Mouse (Mus musculus) myocyte (in vitro differentiated cells): ENCODE results near the gene Ap5z1. TPM values are rescaled to one million over a fixed set of nuclear protein-coding genes. Genes with fewer than 3 reads are reported as not detected.

Experiments used
- H3K27me3 ChIP-seq: one replicate; pipeline ENCODE4 v1.6.1; 2011; ENCODE audit not compliant: control insufficient read depth, insufficient read depth, insufficient read length
- H3K36me3 ChIP-seq: one replicate; pipeline ENCODE4 v1.6.1; 2011; ENCODE audit not compliant: control insufficient read depth, insufficient read depth
- H3K4me2 ChIP-seq: one replicate; pipeline ENCODE4 v1.6.1; 2011; ENCODE audit warnings: low read depth, control low read depth
- H3K4me3 ChIP-seq: one replicate; pipeline ENCODE4 v1.5.1; 2011; ENCODE audit warnings: mild to moderate bottlenecking, control low read depth, moderate library complexity
- H3K79me2 ChIP-seq: one replicate; pipeline ENCODE4 v1.6.1; 2011; ENCODE audit not compliant: control insufficient read depth, insufficient read depth
- H3ac ChIP-seq: one replicate; pipeline ENCODE4 v1.6.1; 2011; ENCODE audit not compliant: control insufficient read depth, insufficient read length
- CEBPB ChIP-seq: IDR thresholded peaks from 2 replicates; pipeline ENCODE4 v1.6.1; 2011; ENCODE audit warnings: mild to moderate bottlenecking, moderate library complexity; ENCODE audit not compliant: poor library complexity, insufficient read depth, severe bottlenecking
- E2F4 ChIP-seq: IDR thresholded peaks from one replicate; pipeline ENCODE4 v1.6.1; 2011; ENCODE audit warnings: mild to moderate bottlenecking, control low read depth, moderate library complexity; ENCODE audit not compliant: insufficient read depth
- MAX ChIP-seq: IDR thresholded peaks from one replicate; pipeline ENCODE4 v1.6.1; 2011; ENCODE audit warnings: low read depth, mild to moderate bottlenecking, control low read depth
- MYOD1 ChIP-seq, 3 experiments: IDR thresholded peaks; one replicate each; pipeline ENCODE4 v1.6.1; 2011; ENCODE audit warnings: control low read depth in 2 of 3, low read depth in 2 of 3, mild to moderate bottlenecking in 2 of 3, moderate library complexity in 1 of 3; ENCODE audit not compliant: insufficient read length in 2 of 3, control insufficient read depth in 1 of 3
- MYOG ChIP-seq, 3 experiments: IDR thresholded peaks; one replicate each; pipeline ENCODE4 v1.6.1; 2011; ENCODE audit warnings: control low read depth in 2 of 3, low read depth in 2 of 3, mild to moderate bottlenecking in 2 of 3; ENCODE audit not compliant: insufficient read length in 2 of 3, control insufficient read depth in 1 of 3, insufficient read depth in 1 of 3
- POLR2A ChIP-seq: IDR thresholded peaks from one replicate; pipeline ENCODE4 v1.6.1; 2011; ENCODE audit warnings: low read depth, mild to moderate bottlenecking, control low read depth, moderate library complexity; ENCODE audit not compliant: insufficient read length
- POLR2AphosphoS2 ChIP-seq: IDR thresholded peaks from one replicate; pipeline ENCODE4 v1.6.1; 2011; ENCODE audit warnings: low read depth, control low read depth; ENCODE audit not compliant: insufficient read length
- REST ChIP-seq: IDR thresholded peaks from one replicate; pipeline ENCODE4 v1.6.1; 2011; ENCODE audit warnings: mild to moderate bottlenecking, control low read depth, moderate library complexity; ENCODE audit not compliant: insufficient read depth, insufficient read length
- SRF ChIP-seq: IDR thresholded peaks from one replicate; pipeline ENCODE4 v1.6.1; 2011; ENCODE audit warnings: low read depth; ENCODE audit not compliant: control insufficient read depth, insufficient read length
- TCF12 ChIP-seq: IDR thresholded peaks from one replicate; pipeline ENCODE4 v1.6.1; 2011; ENCODE audit warnings: mild to moderate bottlenecking, control low read depth; ENCODE audit not compliant: poor library complexity, insufficient read depth, severe bottlenecking
- TCF3 ChIP-seq: IDR thresholded peaks from one replicate; pipeline ENCODE4 v1.6.1; 2011; ENCODE audit warnings: low read depth, control low read depth; ENCODE audit not compliant: insufficient read length
- USF1 ChIP-seq: IDR thresholded peaks from one replicate; pipeline ENCODE4 v1.6.1; 2011; ENCODE audit warnings: low read depth, mild to moderate bottlenecking, control low read depth, moderate library complexity
- polyA plus RNA-seq: library from polyadenylated mRNA; unstranded; fragments of >200 nt; fragmentation: generic; extraction: Trizol; gene quantifications from one replicate; pipeline ENCODE4 v1.2.1, GENCODE M21; 2012; ENCODE audit warnings: missing spikeins

The Ap5z1 gene
- polyA plus RNA-seq, 1 experiment = 9.8 TPM

- Histone ChIP-seq H3ac (no peak overlapping the region), H3K4me3 (no peak overlapping the region), H3K4me2 (no peak overlapping the region), H3K36me3 (no peaks in the 10 kb centered on the region), H3K79me2 (peaks cover 14% of the 10 kb centered on the region), H3K27me3 (no peaks in the 10 kb centered on the region)
- TF ChIP-seq POLR2AphosphoS2 (no peak), TCF3 (no peak), POLR2A (no peak), MYOD1 (IDR thresholded peaks at IDR 0.05; ENCODE audit: control insufficient read depth in 1 of 3, insufficient read length in 2 of 3, low read depth in 2 of 3) (no peak), E2F4 (no peak), REST (no peak), MAX (no peak), USF1 (no peak), CEBPB (no peak), TCF12 (no peak), MYOG (IDR thresholded peaks at IDR 0.05; ENCODE audit: control insufficient read depth in 1 of 3, insufficient read depth in 1 of 3, insufficient read length in 2 of 3, low read depth in 2 of 3) (no peak), SRF (no peak)
Observed at GRCm38 (mm10) chr5:142423701-142424100, 40.0 kb upstream of the Ap5z1 start.

GRCm38 (mm10) chr5:142424627-142425349, 39.0 kb upstream of the Ap5z1 start:
- Histone ChIP-seq H3K4me3 (no peak overlapping the region), H3ac (no peak overlapping the region), H3K27me3 (no peaks in the 10 kb centered on the region), H3K79me2 (peaks cover 19% of the 10 kb centered on the region), H3K4me2 (peak overlapping the region; percentile 48), H3K36me3 (no peaks in the 10 kb centered on the region)
- no peak for TF ChIP-seq REST
- peak; percentile 27 for TF ChIP-seq SRF
- no peak for TF ChIP-seq CEBPB

GRCm38 (mm10) chr5:142426476-142426875, 37.3 kb upstream of the Ap5z1 start:
- Histone ChIP-seq H3K27me3 (no peaks in the 10 kb centered on the region), H3ac (no peak overlapping the region), H3K4me2 (peak overlapping the region; percentile 55), H3K36me3 (no peaks in the 10 kb centered on the region), H3K79me2 (peaks cover 19% of the 10 kb centered on the region), H3K4me3 (no peak overlapping the region)
- TF ChIP-seq POLR2A (no peak), TCF12 (peak; percentile 13), POLR2AphosphoS2 (no peak), CEBPB (no peak), MYOG (IDR thresholded peaks at IDR 0.05; ENCODE audit: control insufficient read depth in 1 of 3, insufficient read depth in 1 of 3, insufficient read length in 2 of 3, low read depth in 2 of 3) (peak; percentile 24 to 86 (median 59)), USF1 (no peak), MYOD1 (IDR thresholded peaks at IDR 0.05; ENCODE audit: control insufficient read depth in 1 of 3, insufficient read length in 2 of 3, low read depth in 2 of 3) (peak in 2 of 3 experiments; percentile 65 to 83), SRF (peak; percentile 14), TCF3 (no peak), E2F4 (no peak)

GRCm38 (mm10) chr5:142427876-142428275, 35.9 kb upstream of the Ap5z1 start:
- H3K27me3 ChIP-seq = no peaks in the 10 kb centered on the region
- no peak overlapping the region for H3K4me2 ChIP-seq
- no peaks in the 10 kb centered on the region for H3K36me3 ChIP-seq
- H3K4me3 ChIP-seq = no peak overlapping the region
- TF ChIP-seq REST = no peak
- H3ac ChIP-seq = no peak overlapping the region
- H3K79me2 ChIP-seq = peaks cover 19% of the 10 kb centered on the region

GRCm38 (mm10) chr5:142428691-142429090, 35.1 kb upstream of the Ap5z1 start:
- no peak overlapping the region for H3K4me3 ChIP-seq
- no peaks in the 10 kb centered on the region for H3K27me3 ChIP-seq
- H3K79me2 ChIP-seq = peaks cover 19% of the 10 kb centered on the region
- no peak for TF ChIP-seq CEBPB
- TF ChIP-seq TCF12 = no peak
- peak in 2 of 3 experiments; percentile 4 to 61 for TF ChIP-seq MYOD1 (IDR thresholded peaks at IDR 0.05; ENCODE audit: control insufficient read depth in 1 of 3, insufficient read length in 2 of 3, low read depth in 2 of 3)
- H3K36me3 ChIP-seq = no peaks in the 10 kb centered on the region
- no peak overlapping the region for H3ac ChIP-seq
- H3K4me2 ChIP-seq = no peak overlapping the region

GRCm38 (mm10) chr5:142431029-142431428, 32.7 kb upstream of the Ap5z1 start:
- Histone ChIP-seq H3K27me3 (no peaks in the 10 kb centered on the region), H3K4me3 (no peak overlapping the region), H3K4me2 (no peak overlapping the region), H3ac (no peak overlapping the region), H3K79me2 (peaks cover 19% of the 10 kb centered on the region), H3K36me3 (no peaks in the 10 kb centered on the region)
- TF ChIP-seq MAX (no peak), E2F4 (no peak), CEBPB (no peak), USF1 (no peak), POLR2AphosphoS2 (no peak), REST (no peak), POLR2A (no peak), MYOD1 (IDR thresholded peaks at IDR 0.05; ENCODE audit: control insufficient read depth in 1 of 3, insufficient read length in 2 of 3, low read depth in 2 of 3) (no peak), MYOG (IDR thresholded peaks at IDR 0.05; ENCODE audit: control insufficient read depth in 1 of 3, insufficient read depth in 1 of 3, insufficient read length in 2 of 3, low read depth in 2 of 3) (no peak), TCF12 (no peak), TCF3 (no peak), SRF (no peak)
